Mouse (Mus musculus) limb, embryonic 10.5 days (tissue): ENCODE data around the gene Cse1l. TPM values are rescaled to one million over a fixed set of nuclear protein-coding genes. Genes with fewer than 3 reads are reported as not detected.
A peak's percentile ranks its signal among the peaks of the same experiment; 100 is the strongest.

ENCODE experiments used
- DNase-seq: peaks from one replicate; pipeline ENCODE4 v3.0.0-alpha.2; 2017; ENCODE audit warnings: low spot score
- H3K27ac ChIP-seq: fragments of 300-500 bp; sonication (generic); 2 replicates; pipeline ENCODE4 v1.5.1; 2016; ENCODE audit warnings: mild to moderate bottlenecking
- H3K27me3 ChIP-seq: fragments of 300-500 bp; sonication (generic); 2 replicates; pipeline ENCODE4 v1.6.1; 2016; ENCODE audit warnings: low read depth, mild to moderate bottlenecking; ENCODE audit not compliant: poor library complexity, severe bottlenecking
- H3K36me3 ChIP-seq: fragments of 300-500 bp; sonication (generic); 2 replicates; pipeline ENCODE4 v1.6.1; 2016; ENCODE audit warnings: mild to moderate bottlenecking, moderate library complexity
- H3K4me1 ChIP-seq: fragments of 300-500 bp; sonication (generic); 2 replicates; pipeline ENCODE4 v1.6.1; 2016
- H3K4me3 ChIP-seq: fragments of 300-500 bp; sonication (generic); 2 replicates; pipeline ENCODE4 v1.5.1; 2016; ENCODE audit warnings: mild to moderate bottlenecking, moderate library complexity
- H3K9me3 ChIP-seq: fragments of 300-500 bp; sonication (generic); replicated peaks from 2 replicates; pipeline ENCODE4 v1.6.1; 2016; ENCODE audit warnings: mild to moderate bottlenecking
- WGBS: fragments of 180-500 bp; shearing (Covaris S2); methylation state at CpG from one replicate; pipeline ENCODE4 v1.1.7; 2016; 5-methylcytosine and 5-hydroxymethylcytosine counted together
- polyA plus RNA-seq: library from polyadenylated mRNA; unstranded; fragments of >200 nt; fragmentation: Nextera tagmentation; extraction: Ambion mirVana; gene quantifications from 2 replicates; pipeline ENCODE4 v1.2.1, GENCODE M21; 2016

Cse1l gene
- polyA plus RNA-seq, result 211 and 223 TPM in 2 replicates

GRCm38 (mm10) chr2:166905711-166906522, at the start of gene Cse1l:
Gene Cse1l (plus strand): TSS chr2:166906040.
- peak; percentile 100 for DNase-seq
- H3K27ac ChIP-seq, result peak within 1 kb of the TSS; percentile 99
- H3K9me3 ChIP-seq, result no peaks in the 10 kb centered on the region
- WGBS, result under 1% methylated on average over 79 of the region's 80 CpGs
- H3K4me1 ChIP-seq, result peaks cover 14% of the 10 kb centered on the region
- H3K27me3 ChIP-seq, result no peaks in the 10 kb centered on the region
- H3K4me3 ChIP-seq, result peak within 1 kb of the TSS; percentile 74
- H3K36me3 ChIP-seq, result peaks cover 27% of the 10 kb centered on the region

- Histone ChIP-seq H3K4me1 (no peaks in the 10 kb centered on the region), H3K36me3 (peaks cover 90% of the 10 kb centered on the region), H3K9me3 (no peaks in the 10 kb centered on the region), H3K27ac (no peak overlapping the region), H3K27me3 (no peaks in the 10 kb centered on the region), H3K4me3 (no peak overlapping the region)
- 86% methylated on average over 6 of the region's 6 CpGs for WGBS
- DNase-seq, result no peak
Measured at GRCm38 (mm10) chr2:166856366-166856765, 49.5 kb upstream of the Cse1l start.

- no peak for DNase-seq
- Histone ChIP-seq H3K36me3 (peaks cover 90% of the 10 kb centered on the region), H3K4me3 (no peak overlapping the region), H3K4me1 (no peaks in the 10 kb centered on the region), H3K9me3 (no peaks in the 10 kb centered on the region), H3K27ac (no peak overlapping the region), H3K27me3 (no peaks in the 10 kb centered on the region)
- WGBS, result 86% methylated on average over 2 of the region's 2 CpGs
Measured at GRCm38 (mm10) chr2:166857118-166857517, 48.7 kb upstream of the Cse1l start.

- WGBS, result 86% methylated on average over 7 of the region's 7 CpGs
- DNase-seq, result no peak
- H3K36me3 ChIP-seq, result peaks cover 82% of the 10 kb centered on the region
Measured at GRCm38 (mm10) chr2:166859214-166859613, 46.6 kb upstream of the Cse1l start.

GRCm38 (mm10) chr2:166862505-166862904, 43.3 kb upstream of the Cse1l start:
- no peak for DNase-seq
- WGBS, result 83% methylated on average over 3 of the region's 3 CpGs
- no peak overlapping the region for H3K27ac ChIP-seq
- H3K4me1 ChIP-seq, result 0 out of 2 replicates have a peak, but pooled peaks cover 3% of the 10 kb centered on the region
- no peak overlapping the region for H3K4me3 ChIP-seq
- H3K36me3 ChIP-seq, result peaks cover 87% of the 10 kb centered on the region
- H3K27me3 ChIP-seq, result no peaks in the 10 kb centered on the region
- H3K9me3 ChIP-seq, result no peaks in the 10 kb centered on the region

More at GRCm38 (mm10) chr2:166859214-166859613, 46.6 kb upstream of the Cse1l start:
- Histone ChIP-seq H3K4me1 (no peaks in the 10 kb centered on the region), H3K4me3 (no peak overlapping the region), H3K9me3 (no peaks in the 10 kb centered on the region), H3K27ac (no peak overlapping the region), H3K27me3 (no peaks in the 10 kb centered on the region)

- 0 out of 2 replicates have a peak, but pooled peaks cover 3% of the 10 kb centered on the region for H3K4me1 ChIP-seq
- H3K27me3 ChIP-seq, result no peaks in the 10 kb centered on the region
- no peak overlapping the region for H3K4me3 ChIP-seq
- peaks cover 81% of the 10 kb centered on the region for H3K36me3 ChIP-seq
- 88% methylated on average over 10 of the region's 10 CpGs for WGBS
- H3K27ac ChIP-seq, result no peak overlapping the region
- H3K9me3 ChIP-seq, result no peaks in the 10 kb centered on the region
- DNase-seq, result no peak
Measured at GRCm38 (mm10) chr2:166865476-166865875, 40.4 kb upstream of the Cse1l start.

GRCm38 (mm10) chr2:166870271-166870865, 35.5 kb upstream of the Cse1l start:
- no peaks in the 10 kb centered on the region for H3K4me1 ChIP-seq
- no peaks in the 10 kb centered on the region for H3K9me3 ChIP-seq
- peaks cover 84% of the 10 kb centered on the region for H3K36me3 ChIP-seq
- no peak overlapping the region for H3K27ac ChIP-seq
- DNase-seq, result no peak
- 92% methylated on average over 20 of the region's 20 CpGs for WGBS
- H3K27me3 ChIP-seq, result no peaks in the 10 kb centered on the region
- no peak overlapping the region for H3K4me3 ChIP-seq

- no peak for DNase-seq
- peaks cover 78% of the 10 kb centered on the region for H3K36me3 ChIP-seq
- H3K4me1 ChIP-seq, result no peaks in the 10 kb centered on the region
- H3K9me3 ChIP-seq, result no peaks in the 10 kb centered on the region
- 92% methylated on average over 10 of the region's 10 CpGs for WGBS
- no peaks in the 10 kb centered on the region for H3K27me3 ChIP-seq
- no peak overlapping the region for H3K27ac ChIP-seq
- H3K4me3 ChIP-seq, result no peak overlapping the region
Measured at GRCm38 (mm10) chr2:166870899-166871298, 34.9 kb upstream of the Cse1l start.

GRCm38 (mm10) chr2:166874675-166875280, 31.1 kb upstream of the Cse1l start:
- H3K4me3 ChIP-seq, result no peak overlapping the region
- no peak overlapping the region for H3K27ac ChIP-seq
- H3K36me3 ChIP-seq, result peaks cover 67% of the 10 kb centered on the region
- no peaks in the 10 kb centered on the region for H3K9me3 ChIP-seq
- whole genome bisulfite sequencing, result 88% methylated on average over 10 of the region's 10 CpGs
- H3K4me1 ChIP-seq, result no peaks in the 10 kb centered on the region
- no peaks in the 10 kb centered on the region for H3K27me3 ChIP-seq
- DNase-seq, result no peak

GRCm38 (mm10) chr2:166875561-166875960, 30.3 kb upstream of the Cse1l start:
- Histone ChIP-seq H3K9me3 (no peaks in the 10 kb centered on the region), H3K27me3 (no peaks in the 10 kb centered on the region), H3K36me3 (peaks cover 59% of the 10 kb centered on the region), H3K4me3 (no peak overlapping the region), H3K27ac (no peak overlapping the region), H3K4me1 (no peaks in the 10 kb centered on the region)
- WGBS, result 94% methylated on average over 6 of the region's 6 CpGs
- DNase-seq, result no peak

GRCm38 (mm10) chr2:166876331-166876730, 29.5 kb upstream of the Cse1l start:
- Histone ChIP-seq H3K27ac (no peak overlapping the region), H3K9me3 (no peaks in the 10 kb centered on the region), H3K27me3 (no peaks in the 10 kb centered on the region), H3K4me1 (no peaks in the 10 kb centered on the region), H3K36me3 (peaks cover 55% of the 10 kb centered on the region), H3K4me3 (no peak overlapping the region)
- 93% methylated on average over 10 of the region's 10 CpGs for WGBS
- DNase-seq, result no peak

- H3K4me3 ChIP-seq, result no peak overlapping the region
- peaks cover 19% of the 10 kb centered on the region for H3K36me3 ChIP-seq
- no peaks in the 10 kb centered on the region for H3K9me3 ChIP-seq
- DNase-seq, result no peak
- no peaks in the 10 kb centered on the region for H3K27me3 ChIP-seq
- H3K27ac ChIP-seq, result no peak overlapping the region
- WGBS, result 94% methylated on average over 7 of the region's 7 CpGs
- H3K4me1 ChIP-seq, result no peaks in the 10 kb centered on the region
Measured at GRCm38 (mm10) chr2:166885066-166885465, 20.8 kb upstream of the Cse1l start.

GRCm38 (mm10) chr2:166885619-166886018, 20.2 kb upstream of the Cse1l start:
- no peak overlapping the region for H3K27ac ChIP-seq
- no peak for DNase-seq
- H3K27me3 ChIP-seq, result no peaks in the 10 kb centered on the region
- no peaks in the 10 kb centered on the region for H3K4me1 ChIP-seq
- H3K9me3 ChIP-seq, result no peaks in the 10 kb centered on the region
- peaks cover 22% of the 10 kb centered on the region for H3K36me3 ChIP-seq
- WGBS, result 72% methylated on average over 10 of the region's 10 CpGs
- H3K4me3 ChIP-seq, result no peak overlapping the region
